Mouse (Mus musculus) adrenal gland, postnatal 25 days (tissue): ENCODE measurements around the gene Vipr2. TPM values are rescaled to one million over a fixed set of nuclear protein-coding genes. Genes with fewer than 3 reads are reported as not detected.

ENCODE experiments used
- DNase-seq: peaks from one replicate; pipeline ENCODE4 v3.0.0; 2021; ENCODE audit warnings: mixed read lengths
- long read RNA-seq: library from polyadenylated mRNA; stranded (forward); transcript quantifications from one replicate; pipeline ENCODE4 v2.0.0, GENCODE M21; 2021
- total RNA-seq: library from RNA; stranded (reverse); gene quantifications from 2 replicates; pipeline ENCODE4 v1.2.3, GENCODE M21; 2021

Vipr2 gene
- total RNA-seq, result 0.09 TPM in 1 of 2 replicates, not detected in the other
- long read RNA-seq, partial matches to known transcripts, result 0 of 1 reads
- long read RNA-seq, other reads (novel, unspliced or antisense), result 1 of 1 reads

DNA sequence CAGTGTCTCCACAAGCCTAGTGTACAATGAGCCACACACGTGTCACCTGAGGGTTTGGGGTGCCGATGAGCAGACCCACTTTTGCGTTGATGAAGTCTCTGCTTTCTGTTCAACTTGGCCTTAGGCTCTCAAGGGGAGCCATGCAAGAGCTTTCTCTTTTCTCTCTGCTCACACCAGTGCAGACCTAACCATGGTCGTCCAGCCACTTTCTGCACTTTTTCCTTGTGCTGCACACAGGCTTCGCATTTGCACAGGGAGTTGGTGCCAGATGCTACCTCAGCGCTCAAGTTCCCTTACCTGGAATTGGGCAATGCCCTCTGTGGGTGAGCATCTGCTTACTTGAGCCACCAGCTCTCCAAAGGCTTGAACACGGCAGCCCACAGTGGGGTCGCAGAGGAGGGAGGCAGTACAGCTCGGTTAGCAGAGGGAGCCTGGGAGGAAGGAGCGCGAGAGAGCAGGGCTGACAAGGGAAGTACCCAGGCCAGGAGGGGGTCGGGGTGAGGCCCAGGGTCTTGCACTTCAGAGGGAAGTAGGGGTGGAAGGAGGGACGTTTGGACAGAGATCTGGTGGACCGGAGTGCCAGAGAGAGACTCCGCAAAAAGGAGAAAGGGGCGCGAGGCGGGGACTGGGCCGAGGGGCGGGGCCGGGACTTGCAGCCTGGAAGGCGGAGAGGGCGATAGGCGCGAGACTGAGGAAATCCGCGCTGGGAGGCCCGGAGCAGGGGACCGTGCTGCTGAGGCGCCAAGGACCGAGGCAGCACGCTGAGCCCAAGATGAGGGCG, at the start of gene Vipr2:
Vipr2 (plus strand) TSS at position 653 of the 781 bp plus-strand sequence.
- peak; percentile 63 for DNase-seq

DNA sequence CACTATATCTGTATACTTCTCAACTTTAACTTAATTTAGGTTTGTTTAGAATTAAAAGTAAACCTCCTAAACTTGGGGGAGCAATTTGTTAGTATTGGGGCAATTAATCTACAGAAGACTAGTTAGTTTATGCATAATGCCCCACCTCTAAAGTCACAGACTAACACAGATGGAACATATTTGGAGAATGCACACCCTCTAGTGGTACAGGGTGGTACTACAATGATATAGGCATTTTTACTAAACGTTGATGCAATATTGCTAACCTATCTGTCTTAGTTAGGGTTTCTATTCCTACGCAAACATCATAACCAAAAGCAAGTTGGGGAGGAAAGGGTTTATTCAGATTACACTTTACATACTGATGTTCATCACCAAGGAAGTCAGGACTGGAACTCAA, 49.4 kb upstream of the Vipr2 start:
- no peak for DNase-seq

DNA sequence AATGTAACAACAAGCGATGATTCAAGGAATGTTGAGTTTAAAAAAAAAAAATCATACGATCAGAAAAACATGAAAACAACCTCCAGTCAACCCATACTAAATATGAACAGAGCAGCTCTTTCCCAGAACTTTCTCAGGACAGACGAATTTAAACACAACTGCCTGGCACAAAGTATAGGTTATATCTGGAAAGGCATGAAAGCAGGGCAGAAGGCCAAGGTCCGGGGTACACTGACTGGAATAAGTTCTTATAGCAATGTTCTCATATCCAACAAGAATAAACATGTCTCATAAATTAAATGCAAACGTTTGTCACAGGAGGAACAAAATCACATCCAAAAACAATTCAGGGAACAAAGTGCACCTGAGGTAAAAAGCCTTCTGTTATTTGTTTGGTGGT, 42.2 kb upstream of the Vipr2 start:
- DNase-seq, result no peak

DNA sequence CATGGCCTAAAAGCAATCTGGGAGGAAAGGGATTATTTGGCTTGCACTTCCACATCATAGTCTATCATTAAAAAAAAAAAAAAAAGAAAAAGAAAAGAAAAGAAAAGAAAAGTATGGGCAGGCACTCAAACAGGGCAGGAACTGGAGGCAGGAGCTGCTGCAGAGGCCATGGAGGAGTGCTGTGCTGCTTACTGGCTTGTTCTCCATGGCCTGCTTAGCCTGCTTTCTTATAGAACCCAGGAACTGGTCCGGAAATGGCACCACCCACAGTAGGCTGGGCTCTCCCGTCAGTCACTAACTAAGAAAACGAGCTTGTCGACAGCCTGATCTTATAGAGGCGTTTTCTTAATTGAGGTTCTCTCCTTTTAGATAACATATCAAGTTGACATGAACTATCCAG, 32.7 kb upstream of the Vipr2 start:
- DNase-seq, result no peak

DNA sequence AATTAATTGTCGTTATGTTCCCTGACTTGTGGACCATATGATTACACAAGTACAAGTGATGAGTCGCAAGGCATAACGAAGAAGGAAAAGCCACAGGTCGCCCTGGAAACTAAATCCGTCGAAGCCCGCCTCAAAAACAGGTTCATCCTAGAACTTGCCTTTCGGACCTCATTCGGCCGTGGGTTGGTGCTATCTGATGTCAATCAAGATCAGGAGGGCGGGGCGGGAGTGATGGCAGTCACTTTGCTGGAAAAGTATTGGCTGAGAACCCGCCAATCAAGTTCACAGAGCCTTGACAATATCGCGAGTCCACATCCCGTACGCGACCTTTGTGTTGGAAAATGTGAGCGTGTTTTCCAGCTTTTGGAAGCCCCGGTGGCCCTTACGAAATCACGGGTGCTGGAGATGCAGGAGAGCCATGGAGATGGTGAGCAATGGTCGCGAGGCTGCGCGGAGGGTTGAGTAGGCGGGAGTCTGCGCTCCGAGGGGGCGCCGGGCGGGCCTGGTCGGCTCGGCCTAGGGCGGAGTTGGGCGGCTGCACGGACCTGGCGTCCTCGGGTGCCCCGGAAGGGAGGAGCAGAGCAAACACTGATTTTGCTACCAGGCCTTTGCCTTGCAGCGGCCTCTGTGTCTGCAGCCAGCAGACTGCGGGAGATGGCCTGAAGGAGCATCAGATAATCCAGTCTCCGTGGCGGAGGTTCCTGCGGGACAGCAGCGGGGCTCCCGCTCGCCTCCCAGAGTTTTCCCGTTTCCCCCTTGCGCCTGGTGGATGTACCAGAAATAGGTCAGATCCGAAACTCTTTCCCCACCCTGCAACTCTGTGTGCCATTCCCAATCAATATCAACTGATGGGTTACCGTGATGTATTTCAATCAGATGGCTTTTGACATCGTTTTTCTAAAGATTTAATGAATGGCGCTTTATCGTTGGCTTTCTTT, 29.8 kb upstream of the Vipr2 start, which contains the start of gene Zfp386:
Zfp386 (plus strand) TSS at position 285 of the 938 bp plus-strand sequence.
- peak; percentile 96 for DNase-seq

DNA sequence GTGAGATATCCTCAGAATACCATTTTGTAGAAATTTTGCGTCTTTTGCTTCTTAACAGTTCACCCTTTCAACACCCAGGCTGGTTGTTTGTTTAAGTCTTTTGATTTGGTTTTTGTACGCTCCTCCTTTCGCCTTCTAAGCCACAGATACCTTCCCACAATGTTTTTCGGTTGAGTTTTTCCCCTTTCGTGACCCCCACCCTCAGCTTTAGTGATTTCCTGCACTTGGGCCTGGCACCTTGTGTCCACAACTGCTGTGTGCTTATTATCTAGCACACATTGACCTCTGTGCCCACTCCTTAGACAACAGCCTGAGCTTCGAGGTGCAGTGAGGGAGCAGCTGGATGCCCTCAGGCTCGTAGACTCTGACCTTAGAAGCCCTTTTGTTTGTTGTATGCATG, 28.8 kb upstream of the Vipr2 start:
- no peak for DNase-seq

DNA sequence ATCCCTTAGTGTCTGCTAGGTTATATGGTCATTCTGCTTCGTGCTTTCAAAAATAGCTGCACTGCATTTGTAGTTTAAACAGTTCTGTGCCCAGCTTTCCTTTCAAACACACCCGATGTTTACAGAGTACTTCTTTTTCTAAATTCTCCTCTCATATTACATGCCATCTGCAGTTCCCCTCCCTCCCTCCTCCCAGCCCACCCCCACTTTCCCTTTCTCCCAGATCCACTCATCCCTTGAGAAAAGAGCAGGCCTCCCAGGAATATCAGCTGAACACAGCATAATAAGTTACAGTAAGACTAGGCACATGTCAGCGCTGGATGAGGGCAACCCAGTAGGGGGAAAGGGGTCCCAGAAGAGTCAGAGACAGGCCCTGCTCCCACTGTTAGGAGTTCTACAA, 28.3 kb upstream of the Vipr2 start:
- no peak for DNase-seq

DNA sequence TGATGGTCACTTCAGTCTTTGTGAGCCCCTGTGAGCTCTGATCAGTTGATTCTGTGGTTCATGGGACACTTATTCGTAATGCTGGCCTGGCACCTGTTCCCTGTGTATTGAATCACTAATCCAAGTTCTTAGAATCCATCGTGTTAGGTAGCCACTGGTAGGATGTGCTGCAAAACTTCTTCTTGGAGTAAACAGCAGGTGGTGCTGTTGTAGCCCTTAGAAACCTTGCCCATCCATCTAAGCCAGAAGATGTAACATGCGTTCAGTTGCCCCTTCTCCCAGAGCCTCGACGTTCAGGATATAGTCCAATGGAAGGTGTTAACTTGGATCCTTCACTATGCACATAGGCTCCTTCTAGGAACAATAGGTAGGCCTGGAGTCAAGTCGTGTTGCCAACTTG, 27.8 kb upstream of the Vipr2 start:
- DNase-seq, result no peak

DNA sequence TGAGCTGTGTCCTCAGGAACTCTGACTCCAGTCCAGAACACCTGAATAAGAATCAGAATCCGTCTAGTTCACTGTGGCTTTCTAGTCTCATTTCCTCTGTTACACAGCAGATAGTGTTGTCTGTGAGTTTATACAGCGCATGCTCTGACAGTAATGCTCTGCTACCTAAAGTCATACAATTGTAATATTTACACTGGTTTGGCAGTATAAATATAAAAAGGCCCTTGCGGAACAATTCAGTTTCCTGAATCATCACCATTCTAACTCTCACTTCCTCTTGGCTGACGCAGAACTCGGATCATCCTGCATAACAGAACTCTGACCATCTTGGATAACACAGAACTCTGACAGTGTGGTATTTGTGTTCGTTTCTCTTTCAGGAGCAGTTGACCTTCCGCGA, 23.2 kb upstream of the Vipr2 start:
- no peak for DNase-seq

DNA sequence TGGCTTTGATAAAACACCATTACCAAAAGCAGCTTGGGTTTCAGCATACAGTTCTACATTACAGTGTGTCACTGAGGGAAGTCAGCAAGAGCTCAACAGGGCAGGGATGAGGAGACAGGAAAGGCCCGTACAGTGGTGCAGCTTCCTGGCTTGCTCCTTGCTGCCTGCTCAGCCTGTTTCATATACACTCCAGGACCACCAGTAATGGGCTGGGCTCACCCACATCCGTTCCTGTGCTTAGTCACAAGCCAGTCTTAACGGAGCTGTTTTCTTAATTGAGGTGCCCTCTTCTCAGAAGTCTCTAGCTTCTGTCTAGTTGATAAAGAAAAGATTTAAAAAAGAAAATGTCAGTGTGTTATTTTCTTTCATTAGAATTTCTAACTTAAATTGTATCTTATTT, 21.4 kb upstream of the Vipr2 start:
- DNase-seq, result no peak

DNA sequence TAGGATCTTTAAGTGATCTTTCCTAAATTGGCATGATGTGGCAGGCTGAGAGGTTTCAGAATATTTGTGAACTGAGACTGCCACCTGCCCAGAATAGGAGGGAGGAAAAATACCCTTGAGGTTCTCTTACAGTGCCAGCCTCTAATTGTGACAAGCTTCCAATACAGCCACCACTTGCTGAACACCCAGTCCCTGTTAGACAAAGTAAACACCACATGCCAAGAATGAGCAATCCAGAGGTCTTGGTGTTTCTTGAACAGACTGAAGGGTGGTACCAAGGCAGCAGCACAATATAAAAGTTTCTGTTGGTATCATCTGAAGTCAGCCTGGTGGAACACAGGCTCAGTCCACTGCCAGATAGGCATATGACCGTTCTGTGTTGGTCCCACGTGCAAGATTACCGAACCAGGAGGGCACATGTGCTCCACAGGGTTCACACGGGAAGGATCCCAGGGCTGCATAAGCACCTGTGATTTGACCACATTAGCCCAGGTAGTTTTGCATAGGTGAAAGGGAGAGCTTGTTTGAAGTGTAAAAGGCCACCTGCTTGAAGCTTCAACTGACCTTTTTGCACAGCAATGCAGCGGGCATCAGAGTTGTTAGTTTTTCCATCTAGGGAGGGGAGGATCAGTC, 15.8 kb upstream of the Vipr2 start:
- no peak for DNase-seq

DNA sequence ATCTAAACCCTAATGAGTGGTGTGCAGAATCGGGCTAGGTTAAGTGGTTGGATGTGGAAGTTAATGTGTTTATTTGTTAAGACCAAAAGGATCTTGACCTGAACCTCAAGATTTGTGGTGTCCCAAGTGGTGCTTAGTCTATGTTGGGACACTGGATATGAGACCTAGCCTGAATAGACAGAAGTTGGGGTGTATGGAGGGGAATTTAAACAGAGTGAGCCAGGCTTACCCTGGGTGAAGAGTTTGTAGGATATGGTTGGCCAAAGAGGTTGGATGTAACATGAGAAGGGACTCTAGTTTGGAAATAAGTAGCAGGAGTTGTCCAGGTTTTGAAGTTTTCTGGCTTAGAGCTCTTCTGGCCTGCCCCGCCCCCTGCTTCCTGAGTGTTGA, 15.3 kb upstream of the Vipr2 start:
- DNase-seq, result no peak

DNA sequence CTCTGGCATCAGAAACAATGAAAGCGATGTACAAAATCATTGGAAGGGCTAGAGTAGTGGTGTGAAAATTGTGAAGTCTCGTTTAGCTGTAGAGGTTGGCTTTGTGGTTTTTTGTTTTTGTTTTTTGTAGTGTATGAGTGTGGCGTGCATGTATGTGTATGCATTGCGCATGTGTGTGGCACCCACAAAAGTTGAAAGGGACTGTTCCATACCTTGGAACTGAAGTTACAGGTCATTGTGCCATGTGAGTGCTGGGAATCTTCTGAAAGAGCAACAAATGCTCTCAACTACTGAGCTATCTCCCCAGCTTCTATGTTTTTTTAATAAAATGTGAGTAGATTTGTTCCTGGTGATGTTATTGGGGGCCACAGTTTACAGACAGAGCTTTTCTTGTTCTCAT, 14.5 kb upstream of the Vipr2 start:
- DNase-seq, result no peak

DNA sequence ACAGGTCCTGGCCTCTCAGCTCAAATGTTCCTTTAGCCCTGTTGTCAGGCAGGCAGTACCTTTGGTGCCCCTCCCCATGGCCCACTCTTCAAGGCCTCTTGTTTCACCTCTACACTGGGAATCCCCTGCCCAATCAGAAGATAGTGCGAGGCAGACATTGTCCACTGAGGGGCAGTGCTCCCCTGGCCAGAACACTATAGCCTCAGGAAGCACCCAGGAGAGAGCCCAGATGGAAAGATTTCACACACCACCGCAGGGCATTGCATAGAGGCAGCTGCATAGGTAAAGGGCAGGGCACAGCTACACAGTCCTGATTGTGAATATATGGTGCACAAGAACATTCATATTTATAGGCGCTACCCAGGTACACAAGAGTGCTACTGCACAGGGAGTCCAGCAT, 6.5 kb upstream of the Vipr2 start:
- peak; percentile 14 for DNase-seq

DNA sequence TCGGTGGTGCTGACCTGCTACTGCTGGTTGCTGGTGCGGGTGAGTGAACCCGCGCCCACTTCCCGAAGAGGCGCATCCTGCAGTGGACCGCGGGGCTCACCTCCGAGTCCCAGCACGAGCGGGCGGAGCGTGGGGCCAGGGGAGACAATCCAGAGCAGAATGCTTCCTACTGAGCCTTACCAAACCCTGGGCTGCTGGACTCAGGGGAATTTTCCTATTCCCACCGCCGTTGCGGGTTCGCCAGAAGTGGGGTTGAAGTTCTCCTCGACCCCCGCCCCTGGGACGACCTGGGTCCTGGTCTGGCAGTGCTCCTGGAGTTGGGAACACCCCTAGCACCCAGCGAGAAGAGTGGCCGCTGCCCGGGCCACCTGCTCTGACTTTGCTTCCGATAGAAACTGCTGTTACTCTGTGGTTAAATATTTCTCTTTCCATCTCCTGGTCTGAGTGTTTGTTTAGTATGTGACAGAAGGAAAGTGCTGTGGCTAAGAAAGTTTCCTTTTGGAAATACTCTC, 385 bp downstream of the Vipr2 start:
- DNase-seq, result no peak

DNA sequence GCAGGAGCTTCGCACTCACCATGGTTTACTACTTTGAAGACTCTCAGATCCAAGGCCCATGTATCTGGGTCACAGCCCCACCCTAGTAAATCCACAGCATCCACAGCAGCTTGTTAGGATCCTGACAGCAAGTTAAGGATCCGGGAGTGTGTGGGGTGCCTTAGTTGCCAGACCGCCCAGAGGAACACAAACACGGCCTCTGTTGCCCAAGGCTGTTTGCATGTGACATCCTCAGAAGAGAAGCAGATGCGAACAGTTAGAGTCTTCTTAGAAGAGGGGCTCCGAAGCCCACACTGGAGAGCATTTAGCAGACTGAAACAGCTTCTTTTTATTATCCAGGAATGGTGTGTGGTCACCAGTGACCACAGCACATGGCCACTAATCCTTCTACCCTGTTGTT, 5.6 kb downstream of the Vipr2 start:
- DNase-seq, result no peak

DNA sequence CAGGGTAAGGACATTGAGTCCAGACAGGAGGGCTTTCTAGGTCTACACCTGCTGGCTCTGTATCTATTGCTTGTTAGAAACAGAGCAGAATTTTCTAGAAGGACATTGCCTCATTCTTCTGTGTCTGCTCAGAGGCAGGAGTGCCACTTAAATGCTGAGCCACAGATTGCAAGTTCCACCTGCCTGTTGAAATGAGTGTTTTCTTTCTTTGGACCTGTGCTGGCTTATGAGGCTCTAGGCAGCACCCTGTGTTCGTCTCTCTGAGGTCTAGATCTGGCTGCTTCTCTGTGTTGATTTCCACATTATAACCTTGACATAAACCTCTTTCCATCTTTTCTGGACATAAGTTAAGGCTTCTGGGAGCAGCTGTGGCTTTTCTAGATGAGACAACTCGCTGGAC, 6.8 kb downstream of the Vipr2 start:
- DNase-seq, result no peak

DNA sequence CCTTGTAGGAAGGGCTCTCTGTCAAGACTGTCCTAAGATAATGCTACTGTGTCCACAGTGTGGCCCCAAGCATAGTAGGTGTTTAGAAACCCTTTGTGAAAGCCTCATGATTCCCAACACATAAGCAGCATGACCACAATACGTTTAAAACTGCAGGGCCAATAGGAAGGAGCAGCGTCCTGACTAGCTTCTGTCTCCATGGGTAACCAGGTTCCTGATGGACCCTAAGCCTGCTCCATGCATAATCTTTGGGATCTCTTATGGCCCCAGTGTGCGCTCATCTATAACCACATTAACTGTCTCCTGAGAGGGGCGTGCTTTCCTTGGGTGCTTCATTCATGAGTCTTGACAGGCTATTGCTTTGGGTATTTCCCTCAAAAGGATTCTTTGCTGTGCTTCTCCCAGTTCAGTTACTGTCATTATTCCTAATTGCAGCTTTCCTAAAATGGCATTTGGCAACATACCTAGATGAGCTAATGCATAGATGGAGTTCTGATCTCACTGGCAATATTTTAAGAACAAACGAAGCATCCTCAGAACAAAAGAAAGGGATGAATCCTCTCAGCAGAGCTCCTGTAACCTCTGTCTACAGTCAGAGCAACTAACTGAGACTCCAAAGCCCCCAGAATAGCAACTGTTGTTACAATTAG, 9.6 kb downstream of the Vipr2 start:
- DNase-seq, result no peak

DNA sequence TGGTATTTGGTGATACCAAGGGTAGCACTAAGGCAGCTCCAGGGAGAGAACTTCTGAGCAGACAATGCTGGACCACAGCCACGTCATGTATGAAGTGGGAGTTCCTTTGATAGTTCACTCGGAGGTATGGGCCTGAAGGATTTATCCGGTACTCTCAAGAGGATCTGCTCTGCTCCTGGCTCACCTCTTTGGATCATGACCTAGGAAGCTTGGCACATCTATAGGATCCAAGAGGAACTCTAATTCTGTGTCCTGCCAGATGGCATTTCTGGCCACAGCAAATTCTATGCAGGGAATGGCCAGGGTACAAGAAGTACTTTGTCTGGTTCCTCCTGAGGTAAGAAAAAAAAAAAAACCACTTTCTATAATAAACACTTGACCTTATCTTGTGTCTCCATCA, 12.3 kb downstream of the Vipr2 start:
- no peak for DNase-seq

DNA sequence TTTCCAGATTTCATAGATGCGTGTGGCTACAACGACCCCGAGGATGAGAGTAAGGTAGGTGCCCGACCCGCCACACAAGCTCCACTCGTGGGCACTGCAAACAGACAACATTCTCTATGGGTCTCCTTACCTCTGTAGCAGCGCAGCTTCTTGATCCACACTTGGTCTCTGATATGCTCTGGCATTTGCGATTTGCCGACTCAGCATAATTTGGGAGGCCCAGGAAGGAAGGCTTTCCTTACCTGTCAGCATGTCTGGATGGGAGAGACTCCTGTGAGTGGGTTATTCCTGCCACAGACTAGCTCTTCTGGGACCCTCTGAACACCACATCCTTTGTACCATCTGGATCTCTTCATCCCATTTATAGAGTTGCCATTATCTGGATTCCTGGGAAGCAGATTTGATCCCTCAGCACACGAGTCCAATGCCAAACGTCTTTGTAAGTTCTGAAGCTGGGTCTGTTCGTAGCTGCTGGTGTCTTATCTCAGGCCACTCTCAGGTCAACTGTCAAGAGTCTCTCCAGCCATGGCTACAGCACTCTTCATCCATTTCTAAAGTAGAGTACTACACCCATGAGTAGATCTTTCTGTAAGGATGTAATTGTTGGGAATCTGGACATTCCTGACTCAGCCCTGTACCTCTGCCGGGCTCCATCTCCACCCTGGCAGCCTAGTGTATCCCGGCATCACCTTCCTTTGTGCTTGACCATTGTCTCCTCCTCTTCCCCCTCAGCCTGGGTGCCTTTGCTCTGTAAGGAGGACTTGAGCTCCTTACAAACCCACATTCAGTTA, 17.4 kb downstream of the Vipr2 start:
- DNase-seq, result no peak

DNA sequence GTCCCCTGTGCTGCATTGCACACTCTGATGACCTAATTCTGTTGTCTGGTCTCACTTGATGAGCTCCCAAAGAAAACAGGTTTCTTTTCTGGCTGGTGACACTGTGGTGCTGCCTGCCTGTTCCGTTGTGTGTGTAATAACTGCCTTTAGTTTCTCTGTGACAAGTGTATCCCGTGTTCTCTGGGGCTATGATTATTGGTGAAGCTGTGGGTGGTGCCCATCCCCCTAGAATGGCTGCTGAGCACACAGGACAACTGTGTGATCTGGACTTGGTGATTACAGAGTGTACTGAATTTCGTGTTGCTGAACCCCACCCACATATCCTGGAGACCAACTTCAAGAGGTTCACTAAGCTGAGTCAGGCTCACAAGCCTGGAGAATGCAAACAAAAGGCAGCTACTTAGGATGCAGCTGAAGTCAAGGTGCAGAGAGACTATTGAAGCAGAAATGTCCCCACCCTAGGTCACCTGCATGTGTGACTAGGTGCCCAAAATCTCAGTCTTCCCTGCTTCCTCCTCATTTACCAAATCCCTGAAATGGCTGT, 18.9 kb downstream of the Vipr2 start:
- no peak for DNase-seq
